Mouse (Mus musculus) cerebellum, postnatal 14 days (tissue): ENCODE results near the gene Scly.

ENCODE experiments used
- DNase-seq, 2 experiments: peaks; one replicate each; pipeline ENCODE4 v3.0.0; 2021; ENCODE audit warnings: mixed read lengths in 2 of 2

Scly gene

GRCm38 (mm10) chr1:91365816-91366214 is 67.7 kb downstream of the Scly start:
- no peak for DNase-seq

GRCm38 (mm10) chr1:91366215-91367108 is 68.3 kb downstream of the Scly start, which contains the start of gene Erfe:
Gene Erfe (plus strand): TSS chr1:91366430.
- peak; percentile 53 to 75 for DNase-seq

DNA sequence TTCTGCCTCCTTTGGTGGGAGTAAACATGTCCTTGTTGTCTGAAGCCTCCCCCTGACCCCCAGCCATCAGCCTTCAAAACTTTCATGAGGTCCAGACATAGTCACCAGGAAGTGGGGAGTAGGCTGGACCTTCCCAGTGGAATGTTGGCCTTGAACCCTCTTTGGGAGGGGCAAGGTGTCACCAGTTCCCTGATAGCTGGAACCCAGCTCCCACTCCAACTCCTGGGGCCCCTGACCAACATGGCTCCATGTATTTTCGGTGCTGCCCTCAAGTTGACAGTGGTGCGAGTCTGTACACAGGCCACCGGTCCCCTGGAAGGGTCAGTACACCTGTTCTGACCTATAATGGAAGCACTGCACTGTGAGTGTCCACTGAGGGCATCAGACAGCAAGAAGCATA is 69.2 kb downstream of the Scly start:
- no peak for DNase-seq

GRCm38 (mm10) chr1:91369408-91369807 is 71.3 kb downstream of the Scly start:
- no peak for DNase-seq

DNA sequence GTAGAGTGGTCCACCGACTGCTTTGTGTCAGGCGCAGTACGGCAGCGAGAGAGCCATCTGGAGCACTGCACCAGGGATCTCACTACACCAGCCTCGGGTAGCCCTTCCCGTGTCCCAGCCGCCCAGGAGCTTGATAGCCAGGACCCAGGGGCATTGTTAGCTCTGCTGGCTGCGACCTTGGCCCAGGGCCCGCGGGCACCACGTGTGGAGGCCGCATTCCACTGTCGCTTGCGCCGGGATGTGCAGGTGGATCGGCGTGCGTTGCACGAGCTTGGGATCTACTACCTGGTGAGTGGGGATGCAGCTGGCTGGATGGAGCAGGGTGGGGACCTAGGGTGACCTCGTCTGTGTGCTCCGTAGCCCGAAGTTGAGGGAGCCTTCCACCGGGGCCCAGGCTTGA is 71.9 kb downstream of the Scly start:
- DNase-seq: no peak
